Mouse (Mus musculus) induced T-regulatory cell, adult 2 months (primary cell): ENCODE data around the gene Hoxb3.

Source experiments
- DNase-seq: peaks from one replicate; pipeline ENCODE4 v3.0.0-alpha.2; 2012; ENCODE audit warnings: low read depth

Gene Hoxb3

DNA sequence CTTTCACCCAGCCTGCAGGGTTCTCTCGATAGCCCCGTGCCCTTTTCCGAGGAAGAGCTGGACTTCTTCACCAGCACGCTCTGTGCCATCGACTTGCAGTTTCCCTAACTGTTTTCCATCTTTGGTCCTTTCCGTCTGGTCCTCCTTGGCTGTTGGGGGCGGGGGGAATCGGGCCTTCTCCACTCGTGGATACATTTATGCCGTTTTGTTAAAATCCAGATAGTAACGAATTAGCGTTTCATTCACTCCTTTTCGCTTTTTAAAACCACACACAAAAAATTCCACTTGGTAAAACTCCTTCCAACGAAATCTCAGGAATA lies 30.4 kb downstream of the Hoxb3 start:
- no peak for DNase-seq

DNA sequence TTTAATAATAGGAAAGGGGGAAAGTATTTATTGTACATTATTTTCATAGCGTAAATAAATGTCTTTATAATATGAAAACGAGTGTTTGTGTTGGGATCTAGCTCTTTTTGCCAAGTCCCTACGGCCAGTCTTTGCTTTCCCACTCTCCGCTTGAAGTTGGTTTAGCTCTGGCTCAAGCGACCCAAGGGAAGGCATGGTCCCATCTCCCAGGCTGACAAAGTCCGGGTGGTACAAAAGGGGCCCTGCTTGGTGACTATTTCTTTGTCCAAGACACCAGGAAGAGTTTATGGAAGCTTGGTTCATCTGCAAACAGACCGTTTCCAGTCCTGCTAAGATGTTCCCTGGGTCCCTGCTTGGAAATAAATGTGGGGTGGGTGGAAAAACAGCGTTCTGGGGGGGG lies 30.8 kb downstream of the Hoxb3 start:
- DNase-seq: no peak

DNA sequence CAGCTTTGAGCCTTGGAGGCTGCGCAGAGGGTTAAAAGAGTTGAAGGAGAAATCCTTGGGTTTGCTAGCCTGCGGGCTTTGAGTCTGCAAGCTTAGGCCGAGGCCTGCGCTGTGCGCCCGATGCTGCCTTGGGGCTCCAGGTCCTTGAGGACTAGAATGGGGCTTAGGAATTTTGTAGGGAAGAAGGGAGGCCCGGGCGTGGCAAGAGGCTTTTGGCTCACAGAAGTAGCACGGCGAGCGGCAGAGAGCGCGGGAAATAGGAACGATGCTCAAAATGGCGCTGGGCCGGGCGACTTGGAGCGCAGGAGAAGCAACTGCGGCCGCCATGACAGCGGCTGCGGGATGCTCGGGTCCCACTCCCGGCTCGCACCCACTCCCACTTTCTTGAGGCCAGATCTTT lies 31.2 kb downstream of the Hoxb3 start:
- DNase-seq: no peak

DNA sequence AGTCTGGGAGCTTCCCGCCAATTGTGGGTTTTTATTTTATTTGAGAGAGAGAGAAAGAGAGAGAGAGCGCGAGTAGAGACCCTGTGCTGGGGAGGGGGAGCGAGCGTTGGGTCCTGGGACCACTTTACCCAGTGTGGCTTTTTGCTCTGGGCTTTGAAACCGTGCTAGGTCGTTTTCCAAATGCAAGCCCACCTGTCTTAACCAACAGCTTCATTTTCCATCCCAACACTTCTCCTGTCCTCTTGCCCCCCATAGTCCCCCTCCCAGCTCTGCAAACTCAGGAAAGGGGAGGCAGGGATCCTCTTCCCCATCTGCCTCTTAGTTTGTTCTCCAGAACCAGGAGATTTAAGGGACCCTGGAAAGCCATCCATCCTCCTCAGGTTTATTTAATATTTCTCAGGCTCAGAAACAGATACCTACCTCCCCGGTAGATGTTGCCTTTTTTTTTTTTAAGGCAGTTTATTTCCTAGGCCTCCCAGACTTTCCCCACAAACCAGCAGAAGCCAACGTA lies 31.7 kb downstream of the Hoxb3 start:
- DNase-seq: no peak

DNA sequence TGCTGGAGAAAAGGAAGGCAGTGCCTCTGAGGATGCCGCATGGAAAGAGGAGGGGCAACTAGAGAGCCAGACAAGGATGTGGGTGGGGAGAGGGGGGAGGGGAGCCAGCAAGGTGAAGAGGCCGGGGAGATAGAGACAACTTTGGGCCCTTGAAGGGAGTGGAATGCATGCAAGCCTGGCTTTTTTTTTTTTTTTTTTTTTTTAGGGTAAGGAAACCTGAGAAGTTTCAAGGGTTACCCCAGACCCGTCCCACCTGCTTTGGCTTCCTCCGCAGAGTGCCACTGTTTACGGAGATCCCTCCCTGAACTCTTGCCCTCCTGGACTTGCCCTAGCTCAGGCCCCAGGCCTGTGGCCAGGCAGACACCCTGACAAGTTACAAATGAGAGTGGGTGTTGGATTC lies 40.7 kb downstream of the Hoxb3 start:
- DNase-seq: no peak

DNA sequence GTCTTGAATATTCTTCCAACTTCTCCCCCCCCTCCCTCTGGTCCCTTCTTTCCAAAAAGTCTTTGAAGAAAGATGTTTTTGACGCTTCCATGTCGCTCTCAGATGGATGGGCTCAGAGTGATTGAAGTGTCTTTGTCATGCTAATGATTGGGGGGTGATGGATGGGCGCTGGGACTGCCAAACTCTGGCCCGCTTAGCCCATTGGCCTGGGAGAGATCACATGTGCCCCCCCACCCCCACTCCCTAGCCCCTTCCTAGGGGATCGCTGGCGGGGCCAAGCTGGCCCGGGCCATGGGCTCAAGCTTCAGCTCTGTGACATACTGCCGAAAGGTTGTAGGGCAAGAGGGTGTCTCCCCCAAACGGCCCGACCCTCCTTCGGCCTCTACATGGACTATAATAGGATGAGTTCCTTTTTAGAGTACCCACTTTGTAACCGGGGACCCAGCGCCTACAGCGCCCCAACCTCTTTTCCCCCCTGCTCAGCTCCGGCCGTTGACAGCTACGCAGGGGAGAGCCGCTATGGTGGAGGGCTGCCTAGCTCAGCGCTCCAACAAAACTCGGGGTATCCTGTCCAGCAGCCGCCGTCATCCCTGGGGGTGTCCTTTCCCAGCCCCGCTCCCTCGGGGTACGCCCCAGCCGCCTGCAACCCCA lies 42.4 kb downstream of the Hoxb3 start, which contains the start of gene Hoxb1:
Gene Hoxb1 (plus strand): TSS at position 312 of the 651 bp plus-strand sequence.
- no peak for DNase-seq

DNA sequence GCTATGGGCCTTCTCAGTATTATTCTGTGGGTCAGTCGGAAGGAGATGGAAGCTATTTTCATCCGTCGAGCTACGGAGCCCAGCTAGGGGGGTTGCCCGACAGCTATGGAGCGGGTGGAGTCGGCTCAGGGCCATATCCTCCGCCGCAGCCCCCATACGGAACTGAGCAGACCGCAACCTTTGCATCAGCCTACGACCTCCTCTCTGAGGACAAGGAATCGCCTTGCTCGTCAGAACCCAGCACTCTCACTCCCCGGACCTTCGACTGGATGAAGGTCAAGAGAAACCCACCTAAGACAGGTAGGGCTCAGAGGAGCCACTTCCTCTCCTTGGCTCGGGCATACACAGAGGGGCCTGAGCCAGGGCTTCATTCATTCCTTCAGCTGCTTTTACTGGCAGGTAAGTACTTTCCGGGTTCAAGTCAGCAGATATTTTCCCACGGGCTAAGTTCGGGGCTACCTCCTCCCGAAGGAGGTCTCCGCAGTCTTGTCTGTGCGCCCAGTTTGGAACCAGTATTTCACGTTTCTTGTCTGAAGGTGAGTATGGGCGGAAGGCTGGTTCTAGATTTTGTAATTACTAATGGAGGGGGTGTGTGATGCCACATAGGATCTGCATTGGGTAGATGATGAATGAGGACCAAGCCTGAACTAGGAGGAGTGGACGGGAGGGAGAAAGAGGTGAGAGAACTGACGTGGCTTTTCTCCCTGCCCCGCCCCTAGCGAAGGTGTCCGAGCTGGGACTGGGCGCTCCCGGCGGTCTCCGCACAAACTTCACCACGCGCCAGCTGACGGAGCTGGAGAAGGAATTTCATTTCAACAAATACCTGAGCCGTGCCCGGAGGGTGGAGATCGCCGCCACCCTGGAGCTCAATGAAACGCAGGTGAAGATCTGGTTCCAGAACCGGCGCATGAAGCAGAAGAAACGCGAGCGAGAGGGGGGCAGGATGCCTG lies 43.2 kb downstream of the Hoxb3 start:
- no peak for DNase-seq

DNA sequence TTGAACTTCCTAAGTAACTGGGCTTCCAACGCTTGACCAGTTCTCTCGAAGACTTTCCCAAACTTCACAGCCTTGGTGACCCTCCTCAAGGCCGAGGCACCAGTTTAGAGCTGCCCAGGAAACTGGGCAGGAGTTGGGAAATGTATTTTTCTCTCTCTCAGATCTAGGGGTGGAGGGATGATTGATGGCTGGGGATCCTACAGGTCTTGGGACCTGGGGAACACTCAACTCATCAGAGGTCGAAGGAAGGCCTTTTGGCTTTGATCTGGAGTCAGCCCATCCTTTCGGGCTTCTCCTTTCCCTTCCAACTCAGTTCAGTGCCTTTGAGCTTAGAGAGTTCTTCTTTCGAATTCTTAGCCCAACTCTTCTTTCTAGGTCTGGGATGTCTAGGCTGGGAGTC lies 44.0 kb downstream of the Hoxb3 start:
- DNase-seq: no peak

DNA sequence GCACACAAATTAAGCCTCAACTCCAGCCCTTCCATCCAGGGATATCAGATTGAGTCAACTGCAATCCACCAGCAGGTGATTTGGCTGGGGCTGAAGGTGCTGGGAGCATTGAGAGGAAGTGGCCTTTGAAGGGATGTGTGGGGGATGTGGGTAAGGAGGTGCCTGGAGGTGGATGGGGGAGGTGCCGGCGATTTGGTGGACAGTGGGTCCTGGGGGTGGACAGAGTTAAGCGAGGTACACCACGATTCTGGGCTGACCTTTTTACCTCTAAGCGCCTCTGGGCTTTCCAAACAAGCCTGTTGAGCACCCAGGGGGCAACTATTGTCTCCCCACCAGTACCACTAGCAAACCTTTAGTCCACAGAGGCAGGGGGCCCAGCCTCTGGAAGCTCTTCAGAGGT lies 45.6 kb downstream of the Hoxb3 start:
- DNase-seq: no peak

DNA sequence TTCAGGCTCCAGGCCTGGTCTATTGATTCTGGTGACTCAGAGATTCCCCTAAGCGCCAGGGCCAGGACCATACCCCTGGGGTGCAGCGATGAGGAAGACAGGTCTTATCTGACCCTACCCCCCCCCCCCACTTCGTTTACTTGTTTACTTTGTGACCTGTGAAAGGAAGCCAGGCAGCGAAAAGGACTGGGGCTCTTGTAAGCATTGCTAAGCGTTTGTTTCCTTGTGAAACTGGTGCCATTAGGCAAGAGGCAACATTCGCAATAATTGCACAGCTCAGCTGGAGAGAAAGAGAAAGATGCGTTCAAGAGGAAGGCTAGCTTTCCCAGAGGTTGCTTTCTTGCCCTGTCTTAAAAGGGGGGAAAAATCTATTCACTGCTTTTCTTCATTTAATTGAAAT lies 46.0 kb downstream of the Hoxb3 start:
- DNase-seq: no peak

DNA sequence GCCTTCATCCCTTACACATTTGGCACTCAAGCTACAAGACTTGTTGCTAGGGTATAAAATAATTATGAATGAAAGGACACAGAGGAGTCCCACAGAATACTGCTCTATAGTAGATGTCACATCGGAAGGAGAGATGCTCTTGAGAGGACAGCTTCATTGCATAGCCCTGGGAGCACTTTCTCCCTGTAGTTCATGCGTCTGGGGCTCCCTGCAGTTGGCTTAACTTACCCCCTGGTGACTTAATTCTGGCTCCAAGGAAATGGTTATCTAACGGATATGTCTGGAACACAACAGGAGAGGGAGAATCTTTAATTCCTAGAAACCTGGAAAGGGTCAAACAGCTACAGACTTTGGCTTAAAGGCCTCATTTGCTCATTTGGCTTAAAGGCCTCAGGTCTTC lies 48.6 kb downstream of the Hoxb3 start:
- no peak for DNase-seq

DNA sequence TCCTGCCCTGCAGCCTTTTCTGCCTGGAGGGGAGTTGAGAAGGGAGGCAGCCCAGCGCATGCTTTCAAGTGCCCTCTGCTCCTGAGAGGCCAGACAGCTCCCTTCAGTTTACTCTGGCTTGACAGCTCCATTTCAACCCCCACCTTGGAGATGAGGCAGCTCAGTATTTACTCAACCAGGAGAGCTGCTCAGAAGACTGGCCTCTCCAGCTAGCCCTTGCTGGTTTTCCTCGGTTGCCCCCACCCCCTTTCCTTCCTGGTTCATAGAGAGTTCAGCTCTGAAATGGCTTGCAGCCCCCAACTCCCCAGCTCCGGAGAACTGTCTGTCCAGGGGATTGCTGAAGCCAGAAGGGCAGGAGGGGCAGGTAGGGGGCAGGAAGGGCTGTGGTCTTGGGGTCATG lies 49.4 kb downstream of the Hoxb3 start:
- DNase-seq: no peak

DNA sequence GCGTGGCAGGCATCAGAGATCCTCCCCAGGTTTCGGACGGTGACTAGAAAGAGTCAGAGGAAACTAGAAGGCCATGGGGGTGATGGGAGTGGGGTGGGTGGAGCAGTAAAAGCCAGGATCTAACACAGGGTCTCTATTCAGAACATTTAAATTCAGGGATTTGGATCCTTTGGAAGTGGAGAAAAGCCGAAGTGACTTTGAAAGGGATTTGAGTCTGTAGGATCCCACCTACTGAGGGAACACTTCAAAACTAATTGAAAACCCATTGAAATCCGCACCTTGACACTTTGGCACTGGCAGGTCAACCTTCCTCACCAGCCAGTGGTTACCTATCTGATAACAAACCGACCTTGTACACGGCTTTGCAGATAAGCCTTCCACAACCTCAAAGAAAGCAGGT lies 51.7 kb downstream of the Hoxb3 start:
- DNase-seq: no peak

DNA sequence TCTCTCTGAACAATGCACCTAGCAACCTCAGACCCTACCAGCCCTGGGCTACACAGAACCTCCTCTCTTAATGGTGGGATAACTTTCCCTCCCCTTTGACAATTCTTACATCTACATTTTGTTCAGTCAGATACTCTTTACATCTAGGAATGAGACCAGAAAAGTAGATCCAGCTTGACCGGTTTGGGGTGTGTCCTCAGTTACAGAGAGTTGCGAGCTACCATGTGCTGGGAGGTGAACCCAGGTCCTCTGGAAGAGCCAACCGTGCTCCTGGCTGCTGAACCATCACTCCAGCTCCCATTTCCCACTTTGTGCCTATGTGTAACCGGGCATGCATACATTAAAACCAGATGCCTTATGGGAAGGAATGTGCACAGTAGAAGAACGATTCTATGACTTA lies 60.3 kb downstream of the Hoxb3 start:
- DNase-seq: no peak

DNA sequence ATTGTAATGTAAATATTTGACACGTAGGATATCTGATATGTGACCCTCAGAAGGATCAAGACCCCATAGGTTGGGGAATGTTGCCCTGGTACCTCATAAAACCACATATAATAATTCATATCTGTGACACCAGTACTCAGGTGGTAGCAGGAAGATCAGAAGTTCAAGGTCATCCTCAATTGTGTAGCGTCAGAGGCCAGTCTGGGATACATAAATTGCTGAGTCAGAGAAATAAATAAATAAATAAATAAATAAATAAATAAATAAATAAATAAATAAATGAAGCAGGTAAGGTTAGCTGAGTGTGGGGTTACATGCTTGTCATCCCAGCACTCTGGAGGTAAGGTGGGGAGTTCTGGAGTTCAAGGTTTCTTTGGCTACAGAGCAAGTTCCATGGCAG lies 64.5 kb downstream of the Hoxb3 start:
- DNase-seq: no peak

DNA sequence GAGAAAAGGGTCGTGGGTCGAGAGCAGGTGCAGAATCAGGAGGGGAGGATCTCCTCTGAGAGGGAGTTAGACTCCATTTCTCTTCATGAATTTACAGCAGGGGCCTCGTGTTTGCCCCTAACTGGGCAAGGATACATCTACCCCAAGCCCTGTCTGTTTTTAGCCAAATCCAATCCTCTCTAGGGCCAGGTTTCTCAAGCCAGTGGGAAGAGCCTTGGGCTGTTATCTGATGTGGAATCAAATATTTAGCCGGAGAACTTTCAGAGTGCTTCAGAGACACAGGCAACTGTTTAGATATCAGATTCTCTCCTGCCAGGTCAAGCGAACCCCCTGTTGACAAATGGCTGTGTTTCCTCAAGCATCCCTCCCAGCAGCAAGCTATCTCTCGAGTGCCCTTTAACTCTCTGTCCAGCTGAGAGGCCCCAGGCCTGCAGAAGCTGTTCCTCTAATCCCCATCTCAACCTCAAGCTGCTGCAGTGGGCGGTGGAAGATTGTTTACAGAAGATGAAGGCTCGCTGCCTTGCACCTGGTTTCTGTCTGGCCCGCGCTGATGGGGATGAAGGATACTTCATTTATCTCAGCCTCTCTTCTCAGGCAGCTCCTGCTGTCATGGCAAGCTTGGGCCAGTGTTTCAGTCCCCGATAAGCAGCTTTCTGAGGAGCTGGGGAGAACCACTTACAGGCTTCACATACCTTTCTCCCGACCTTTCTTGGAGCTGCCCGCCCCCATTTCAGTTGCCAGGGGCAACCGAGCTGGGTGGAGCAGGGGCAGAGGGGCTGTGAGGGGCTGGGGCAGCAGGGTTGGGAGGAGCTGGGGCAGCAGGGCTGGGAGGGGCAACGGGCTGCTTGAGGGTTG lies 73.9 kb downstream of the Hoxb3 start:
- DNase-seq: no peak
